In the genomic region with DNA sequence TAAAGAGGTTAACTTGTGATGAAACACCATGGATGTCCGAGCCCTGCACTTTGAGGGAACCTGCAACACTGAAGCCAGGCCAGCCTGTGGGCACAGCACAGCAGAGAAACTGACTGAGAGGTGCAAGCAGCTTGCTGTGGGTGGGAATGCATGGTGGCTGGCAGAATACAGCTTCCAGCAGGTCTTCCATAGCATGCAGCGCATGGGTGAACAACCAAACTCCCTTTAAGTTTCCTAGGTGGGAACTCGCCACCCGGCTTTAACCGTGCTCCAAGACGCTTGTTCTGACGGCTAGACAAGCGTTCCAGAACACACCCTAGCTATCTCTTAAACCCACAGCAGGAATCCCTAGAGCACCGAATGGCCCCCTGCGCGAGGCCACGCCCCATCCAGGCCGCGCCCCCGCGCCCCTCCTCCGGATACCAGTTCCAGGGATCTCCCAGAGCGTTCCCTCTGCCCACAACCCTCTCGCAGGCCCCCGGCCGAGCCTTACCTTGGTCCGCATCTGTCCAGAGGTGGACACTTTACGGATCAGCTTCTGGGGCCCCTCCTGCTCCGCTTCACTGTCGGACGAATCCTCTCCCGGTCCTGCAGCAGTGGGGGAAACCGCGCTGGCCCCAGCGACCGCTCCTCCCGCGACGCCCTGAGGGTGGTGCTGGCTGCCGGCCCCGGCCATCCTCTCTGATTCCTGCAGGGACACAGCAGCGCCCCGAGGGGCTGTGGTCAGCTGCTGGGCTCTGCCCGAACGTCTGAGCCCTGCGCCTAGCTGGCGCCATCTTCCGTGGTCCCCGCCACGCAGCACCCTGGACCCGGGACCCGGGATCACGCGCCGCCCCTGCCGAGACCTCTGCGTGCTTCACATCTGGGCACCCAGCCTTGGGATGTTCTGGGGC, we compare ENCODE assay signal across 1 mouse cellular context.
TF ChIP-seq lines count a peak whose summit lies in the region.

No protein-coding gene starts in this region.

TF ChIP-seq in CH12.LX, 34 proteins besides CTCF, POLR2A, EP300 and RAD21:
- TF ChIP-seq CHD2 (IDR thresholded peaks at IDR 0.05; ENCODE audit: low read length) (no peak), PAX5 (IDR thresholded peaks at IDR 0.05; ENCODE audit: low read length) (no peak), JUND (conservative IDR thresholded peaks at IDR 0.05; ENCODE audit: low read depth, low read length) (no peak), RCOR1 (conservative IDR thresholded peaks at IDR 0.05; ENCODE audit: low read depth, low read length) (no peak), E2F4 (IDR thresholded peaks at IDR 0.05; ENCODE audit: insufficient replicate concordance, low read depth, low read length) (no peak), UBTF (IDR thresholded peaks at IDR 0.05; ENCODE audit: low read depth, low read length) (no peak), ZMIZ1 (IDR thresholded peaks at IDR 0.05; ENCODE audit: low read depth, low read length) (no peak), ETS1 (conservative IDR thresholded peaks at IDR 0.05; ENCODE audit: low read depth, low read length) (no peak), HCFC1 (IDR thresholded peaks at IDR 0.05; ENCODE audit: low read depth, low read length) (no peak)
